Mouse (Mus musculus): ENCODE measurements around the gene Gdf15. TPM values are rescaled to one million over a fixed set of nuclear protein-coding genes. Genes with fewer than 3 reads are reported as not detected.

The Gdf15 gene
- polyA plus RNA-seq, 1 experiment from 2014 or later, result not detected

DNA sequence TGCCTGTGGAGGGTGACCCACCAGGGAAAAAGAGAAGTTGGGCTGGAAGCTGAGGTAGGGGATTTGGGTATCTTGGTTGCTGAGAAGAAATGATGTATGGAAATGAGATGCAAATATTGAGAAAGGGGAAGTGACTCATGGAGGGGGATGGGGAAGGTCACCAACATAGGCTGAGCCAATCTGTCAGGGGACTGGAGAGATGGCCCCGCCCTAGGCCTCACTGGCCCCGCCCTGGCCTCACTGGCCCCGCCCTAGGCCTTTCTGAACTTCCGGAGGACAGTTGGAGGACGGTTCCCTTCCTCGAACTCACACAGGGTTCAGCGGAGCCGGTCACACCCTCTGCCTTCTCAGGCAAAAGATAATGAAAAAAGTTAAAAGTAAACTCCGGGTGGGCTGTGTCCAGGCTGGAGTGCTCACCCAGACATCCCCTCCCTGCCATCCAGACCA lies 13.3 kb downstream of the Gdf15 start:
- no peaks in the 10 kb centered on the region for H3K9me3 ChIP-seq
- no peaks in the 10 kb centered on the region for H3K36me3 ChIP-seq (replicated peaks)
- H3K9ac ChIP-seq, result no peak overlapping the region; the same call in 1 of the 2 replicates
- ATAC-seq (ENCODE audit: low FRiP score), result peak; percentile 40; the same call in 1 of the 2 replicates
- H3K4me3 ChIP-seq (replicated peaks), result no peak overlapping the region
- 32% methylated on average over 9 of the region's 9 CpGs for WGBS
- peaks cover 14% of the 10 kb centered on the region for H3K4me1 ChIP-seq
- H3K27ac ChIP-seq, result no peak overlapping the region
- H3K27me3 ChIP-seq, result peaks cover 31% of the 10 kb centered on the region
- H3K4me2 ChIP-seq, result no peak overlapping the region

DNA sequence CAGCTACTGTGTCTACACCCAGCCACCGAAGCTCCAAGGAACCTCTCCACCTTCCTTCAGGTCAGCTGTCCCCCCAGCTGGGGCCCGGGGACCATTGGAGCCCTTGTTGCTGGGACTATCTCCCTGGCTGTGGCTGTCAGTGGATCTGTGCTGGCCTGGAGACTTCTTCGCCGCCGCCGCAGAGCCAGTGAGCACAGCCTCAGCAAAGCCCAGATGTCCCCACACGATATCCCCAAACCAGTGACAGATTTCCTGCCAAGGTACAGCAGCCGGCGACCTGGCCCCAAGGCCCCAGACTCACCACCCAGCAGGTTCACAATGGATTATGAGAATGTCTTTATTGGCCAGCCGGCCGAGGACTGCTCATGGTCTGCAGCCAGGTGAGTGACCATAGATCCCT lies 14.3 kb downstream of the Gdf15 start:
- ATAC-seq (ENCODE audit: low FRiP score), result no peak
- WGBS, result 82% methylated on average over 11 of the region's 11 CpGs
- H3K4me2 ChIP-seq, result no peak overlapping the region
- no peak overlapping the region for H3K9ac ChIP-seq
- H3K27me3 ChIP-seq, result peaks cover 29% of the 10 kb centered on the region
- H3K9me3 ChIP-seq, result no peaks in the 10 kb centered on the region
- peaks cover 14% of the 10 kb centered on the region for H3K4me1 ChIP-seq
- no peak overlapping the region for H3K4me3 ChIP-seq (replicated peaks)
- H3K27ac ChIP-seq, result no peak overlapping the region
- no peaks in the 10 kb centered on the region for H3K36me3 ChIP-seq (replicated peaks)

DNA sequence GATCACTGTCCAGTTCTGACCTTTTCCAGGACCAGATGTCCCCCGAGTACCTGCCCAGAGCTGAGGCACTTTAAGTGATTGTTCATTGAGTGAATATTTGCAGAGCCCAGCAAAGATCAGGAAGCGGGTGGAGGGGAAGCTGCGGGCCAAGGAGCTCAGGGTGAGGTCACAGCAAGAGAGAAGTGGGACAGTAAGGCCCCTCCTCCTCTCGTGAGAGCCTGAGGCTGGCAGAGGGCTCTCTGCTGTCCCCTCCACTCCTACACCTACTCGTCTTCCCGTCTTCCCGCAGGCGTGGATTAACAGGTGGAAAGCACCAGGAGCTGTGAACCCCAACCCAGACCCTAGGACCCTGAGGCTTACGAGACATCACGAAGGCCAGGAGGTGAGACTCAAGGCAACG lies 15.6 kb downstream of the Gdf15 start:
- Histone ChIP-seq H3K27me3 (peaks cover 16% of the 10 kb centered on the region), H3K27ac (no peak overlapping the region), H3K36me3 (replicated peaks) (no peaks in the 10 kb centered on the region), H3K9me3 (no peaks in the 10 kb centered on the region), H3K4me2 (no peak overlapping the region), H3K4me3 (replicated peaks) (no peak overlapping the region), H3K4me1 (peaks cover 15% of the 10 kb centered on the region), H3K9ac (no peak overlapping the region)
- ATAC-seq (ENCODE audit: low FRiP score), result no peak
- WGBS, result 64% methylated on average over 11 of the region's 11 CpGs

- H3K27me3 ChIP-seq, result peaks cover 14% of the 10 kb centered on the region
- H3K4me1 ChIP-seq, result peaks cover 23% of the 10 kb centered on the region
- H3K4me3 ChIP-seq (replicated peaks), result no peak within 1 kb of the TSS
- no peak within 1 kb of the TSS for H3K9ac ChIP-seq
- no peak within 1 kb of the TSS for H3K4me2 ChIP-seq
- H3K36me3 ChIP-seq (replicated peaks), result no peaks in the 10 kb centered on the region
- WGBS, result 89% methylated on average over 3 of the region's 3 CpGs
- no peak within 1 kb of the TSS for H3K27ac ChIP-seq
- no peaks in the 10 kb centered on the region for H3K9me3 ChIP-seq
- ATAC-seq (ENCODE audit: low FRiP score), result no peak
These were observed 16.4 kb downstream of the Gdf15 start, which contains the start of gene Lrrc25 for GRCm38 (mm10) chr8:70615894-70616293. Gene Lrrc25, plus strand, starts transcription at chr8:70616155.

DNA sequence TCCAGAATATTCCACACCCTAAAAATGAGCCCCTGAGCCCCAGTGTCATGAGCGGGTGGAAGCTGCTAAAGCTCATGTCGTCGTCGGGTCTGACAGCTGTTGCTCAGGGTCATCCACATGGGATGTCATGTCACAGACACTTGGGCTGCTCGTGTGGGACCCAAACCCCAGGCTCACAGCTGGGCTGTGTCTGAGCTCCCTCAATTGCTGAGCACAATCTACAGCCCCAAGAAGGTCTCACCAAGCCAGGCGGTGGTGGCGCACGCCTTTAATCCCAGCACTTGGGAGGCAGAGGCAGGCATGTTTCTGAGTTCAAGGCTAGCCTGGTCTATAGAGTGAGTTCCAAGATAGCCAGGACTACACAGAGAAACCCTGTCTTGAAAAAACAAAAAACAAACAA lies 17.0 kb downstream of the Gdf15 start:
- peaks cover 9% of the 10 kb centered on the region for H3K27me3 ChIP-seq
- no peaks in the 10 kb centered on the region for H3K36me3 ChIP-seq (replicated peaks)
- H3K27ac ChIP-seq, result no peak overlapping the region
- no peaks in the 10 kb centered on the region for H3K9me3 ChIP-seq
- 89% methylated on average over 8 of the region's 8 CpGs for WGBS
- no peak overlapping the region for H3K4me3 ChIP-seq (replicated peaks)
- peaks cover 28% of the 10 kb centered on the region for H3K4me1 ChIP-seq
- no peak overlapping the region for H3K4me2 ChIP-seq
- ATAC-seq (ENCODE audit: low FRiP score), result no peak
- no peak overlapping the region for H3K9ac ChIP-seq

DNA sequence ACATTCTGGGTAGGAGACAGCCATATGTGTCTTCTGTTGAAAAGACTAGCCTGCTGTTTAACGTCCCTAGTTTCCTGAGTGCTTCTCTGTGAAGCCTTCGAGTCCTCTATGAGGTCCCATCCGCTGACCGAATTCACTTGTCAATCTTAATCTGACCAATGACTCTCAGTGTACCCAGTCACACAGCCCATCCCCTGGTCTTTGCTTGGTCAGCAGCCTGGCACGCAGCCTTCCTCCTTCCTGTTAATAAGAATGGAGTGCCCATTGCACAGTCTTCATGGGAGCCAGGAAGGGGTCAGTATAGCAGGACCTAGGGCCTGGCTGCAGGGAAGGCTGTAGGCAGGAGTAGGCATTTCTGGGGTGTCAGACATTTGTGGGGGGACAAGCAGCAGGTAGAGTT lies 17.8 kb downstream of the Gdf15 start:
- H3K4me2 ChIP-seq, result no peak overlapping the region
- no peak overlapping the region for H3K9ac ChIP-seq
- peaks cover 36% of the 10 kb centered on the region for H3K4me1 ChIP-seq
- H3K27ac ChIP-seq, result no peak overlapping the region
- no peak for ATAC-seq (ENCODE audit: low FRiP score)
- no peaks in the 10 kb centered on the region for H3K36me3 ChIP-seq (replicated peaks)
- peaks cover 8% of the 10 kb centered on the region; the same call in 1 of the 2 replicates for H3K27me3 ChIP-seq
- WGBS, result 77% methylated on average over 5 of the region's 5 CpGs
- no peak overlapping the region for H3K4me3 ChIP-seq (replicated peaks)
- H3K9me3 ChIP-seq, result no peaks in the 10 kb centered on the region

GRCm38 (mm10) chr8:70613763-70614162 lies 18.5 kb downstream of the Gdf15 start:
- H3K36me3 ChIP-seq (replicated peaks), result no peaks in the 10 kb centered on the region
- H3K27me3 ChIP-seq, result peaks cover 14% of the 10 kb centered on the region; the same call in 1 of the 2 replicates
- WGBS, result 26% methylated on average over 1 of the region's 1 CpGs
- H3K9ac ChIP-seq, result no peak overlapping the region
- H3K4me3 ChIP-seq (replicated peaks), result no peak overlapping the region
- H3K27ac ChIP-seq, result no peak overlapping the region
- peaks cover 40% of the 10 kb centered on the region for H3K4me1 ChIP-seq
- ATAC-seq (ENCODE audit: low FRiP score), result no peak
- no peak overlapping the region for H3K4me2 ChIP-seq
- no peaks in the 10 kb centered on the region for H3K9me3 ChIP-seq

GRCm38 (mm10) chr8:70611849-70612248 lies 20.4 kb downstream of the Gdf15 start:
- ATAC-seq (ENCODE audit: low FRiP score), result 0 out of 2 replicates have a peak, but pooled peaks have one; percentile 2
- H3K4me2 ChIP-seq, result peak overlapping the region; percentile 92
- peak overlapping the region; percentile 58 for H3K9ac ChIP-seq
- peak overlapping the region; percentile 47; the same call in 1 of the 2 replicates for H3K27ac ChIP-seq
- no peaks in the 10 kb centered on the region for H3K36me3 ChIP-seq (replicated peaks)
- H3K9me3 ChIP-seq, result no peaks in the 10 kb centered on the region
- WGBS, result 1% methylated on average over 6 of the region's 6 CpGs
- peaks cover 19% of the 10 kb centered on the region; the same call in 1 of the 2 replicates for H3K27me3 ChIP-seq
- peak overlapping the region; percentile 44 for H3K4me3 ChIP-seq (replicated peaks)
- H3K4me1 ChIP-seq, result peaks cover 46% of the 10 kb centered on the region

GRCm38 (mm10) chr8:70610796-70611771 lies 21.2 kb downstream of the Gdf15 start:
- Histone ChIP-seq H3K27me3 (peaks cover 19% of the 10 kb centered on the region; the same call in 1 of the 2 replicates), H3K9ac (peak overlapping the region; percentile 58), H3K27ac (peak overlapping the region; percentile 90), H3K4me2 (peak overlapping the region; percentile 92), H3K9me3 (no peaks in the 10 kb centered on the region), H3K4me3 (replicated peaks) (peak overlapping the region; percentile 44), H3K36me3 (replicated peaks) (no peaks in the 10 kb centered on the region), H3K4me1 (peaks cover 54% of the 10 kb centered on the region)
- WGBS, result under 1% methylated on average over 54 of the region's 54 CpGs
- ATAC-seq (ENCODE audit: low FRiP score), result 0 out of 2 replicates have a peak, but pooled peaks have one; percentile 2

DNA sequence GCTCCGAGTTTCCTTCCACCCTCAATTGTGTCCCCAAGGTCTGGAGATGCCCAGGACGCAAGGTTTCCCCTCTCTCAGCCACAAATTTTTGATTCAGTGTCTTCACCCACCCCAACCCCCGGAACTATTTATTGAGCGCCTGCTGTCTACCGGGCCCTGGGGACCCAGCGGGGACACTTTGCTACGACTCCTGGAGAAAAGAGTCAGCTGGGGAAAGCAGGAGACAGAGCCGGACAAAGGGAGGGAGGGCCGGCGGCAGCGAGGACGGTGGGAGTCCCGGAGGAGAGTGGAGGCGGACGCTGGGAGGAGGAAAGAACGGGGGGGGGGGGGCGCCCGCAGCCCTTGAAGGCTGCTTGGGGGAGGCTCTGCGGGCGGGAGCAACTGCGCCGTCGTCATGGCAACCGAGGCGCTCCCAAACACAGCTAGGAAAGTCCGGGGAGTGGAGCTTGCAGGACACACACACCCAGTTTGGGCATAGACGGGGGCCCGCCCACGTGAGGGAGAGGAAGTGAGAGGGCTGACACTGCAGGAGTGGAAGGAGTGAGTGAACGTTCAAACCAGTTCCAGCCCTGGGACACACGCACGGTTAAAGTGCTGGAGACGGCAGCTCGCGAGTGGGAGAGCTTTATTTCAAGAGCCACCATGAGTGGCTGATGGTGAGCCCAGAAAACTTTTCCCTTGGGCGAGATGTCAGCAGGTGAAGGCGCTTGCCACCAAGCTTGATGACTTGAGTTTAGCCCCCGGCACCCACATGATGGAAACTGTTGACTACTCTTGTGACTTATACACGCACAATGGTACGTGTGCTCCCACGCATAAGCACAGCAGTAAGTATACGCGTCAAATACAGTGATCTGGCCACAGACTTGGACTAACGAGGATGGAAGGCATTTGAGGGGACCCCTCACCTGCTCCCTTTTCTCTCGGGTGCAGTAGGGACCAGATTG lies 22.1 kb downstream of the Gdf15 start:
- no peaks in the 10 kb centered on the region for H3K36me3 ChIP-seq (replicated peaks)
- peaks cover 19% of the 10 kb centered on the region; the same call in 1 of the 2 replicates for H3K27me3 ChIP-seq
- no peaks in the 10 kb centered on the region for H3K9me3 ChIP-seq
- WGBS, result 1% methylated on average over 45 of the region's 45 CpGs
- peak overlapping the region; percentile 59 for H3K9ac ChIP-seq
- H3K4me3 ChIP-seq (replicated peaks), result peak overlapping the region; percentile 44
- peaks cover 55% of the 10 kb centered on the region for H3K4me1 ChIP-seq
- H3K27ac ChIP-seq, result peak overlapping the region; percentile 90
- peak; percentile 56 for ATAC-seq (ENCODE audit: low FRiP score)
- H3K4me2 ChIP-seq, result peak overlapping the region; percentile 92

GRCm38 (mm10) chr8:70609368-70609848 lies 22.8 kb downstream of the Gdf15 start:
- H3K4me3 ChIP-seq (replicated peaks), result peak overlapping the region; percentile 44
- H3K27ac ChIP-seq, result peak overlapping the region; percentile 90
- peaks cover 63% of the 10 kb centered on the region for H3K4me1 ChIP-seq

More at GRCm38 (mm10) chr8:70609368-70609848, 22.8 kb downstream of the Gdf15 start:
- peaks cover 19% of the 10 kb centered on the region; the same call in 1 of the 2 replicates for H3K27me3 ChIP-seq
- WGBS, result under 1% methylated on average over 33 of the region's 39 CpGs
- peak overlapping the region; percentile 92 for H3K4me2 ChIP-seq
- H3K9me3 ChIP-seq, result no peaks in the 10 kb centered on the region
- H3K36me3 ChIP-seq (replicated peaks), result no peaks in the 10 kb centered on the region
- H3K9ac ChIP-seq, result peak overlapping the region; percentile 59
- ATAC-seq (ENCODE audit: low FRiP score), result peak; percentile 40
